Mouse (Mus musculus) liver, embryonic 14.5 days (tissue): ENCODE results near the gene Krtap5-4.

ENCODE experiments used
- CTCF ChIP-seq: IDR thresholded peaks from 2 replicates; pipeline ENCODE4 v1.5.1; 2016; ENCODE audit warnings: antibody characterized with exemption, low read depth, control low read depth
- EP300 ChIP-seq: IDR thresholded peaks from 2 replicates; pipeline ENCODE4 v1.6.1; 2016; ENCODE audit warnings: antibody characterized with exemption, low read depth

DNA sequence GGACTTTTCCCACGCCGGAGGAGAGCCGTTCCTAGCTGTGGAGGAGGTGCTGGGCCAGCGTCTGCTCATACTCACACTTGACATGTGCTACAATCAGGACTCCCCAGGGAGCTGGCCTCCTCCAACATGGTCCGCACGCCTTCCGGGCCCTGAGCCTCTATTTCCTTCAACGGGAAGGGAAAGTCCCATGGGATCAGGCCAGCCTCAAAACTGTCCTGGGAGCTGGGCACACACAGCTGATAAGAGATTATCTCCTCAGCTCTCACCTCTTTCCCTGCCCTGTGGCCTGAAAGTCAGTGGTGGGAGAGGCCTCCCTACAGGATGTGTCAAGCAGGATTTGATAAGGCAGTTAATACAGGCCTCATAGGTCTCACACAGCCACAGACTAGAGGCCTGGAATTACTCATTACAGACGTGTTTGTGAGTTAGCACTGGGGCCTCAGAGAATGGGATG lies 26.9 kb downstream of the Krtap5-4 start:
- TF ChIP-seq CTCF = no peak
- peak; percentile 39 for TF ChIP-seq EP300
